Mouse (Mus musculus) thymus, postnatal 36 days (tissue): ENCODE results near the gene Mmp15.
A peak's percentile ranks its signal among the peaks of the same experiment; 100 is the strongest.

ENCODE experiments used
- DNase-seq, 2 experiments: peaks; one replicate each; pipeline ENCODE4 v3.0.0; 2022; ENCODE audit warnings: mixed read lengths in 2 of 2

Mmp15 gene

DNA sequence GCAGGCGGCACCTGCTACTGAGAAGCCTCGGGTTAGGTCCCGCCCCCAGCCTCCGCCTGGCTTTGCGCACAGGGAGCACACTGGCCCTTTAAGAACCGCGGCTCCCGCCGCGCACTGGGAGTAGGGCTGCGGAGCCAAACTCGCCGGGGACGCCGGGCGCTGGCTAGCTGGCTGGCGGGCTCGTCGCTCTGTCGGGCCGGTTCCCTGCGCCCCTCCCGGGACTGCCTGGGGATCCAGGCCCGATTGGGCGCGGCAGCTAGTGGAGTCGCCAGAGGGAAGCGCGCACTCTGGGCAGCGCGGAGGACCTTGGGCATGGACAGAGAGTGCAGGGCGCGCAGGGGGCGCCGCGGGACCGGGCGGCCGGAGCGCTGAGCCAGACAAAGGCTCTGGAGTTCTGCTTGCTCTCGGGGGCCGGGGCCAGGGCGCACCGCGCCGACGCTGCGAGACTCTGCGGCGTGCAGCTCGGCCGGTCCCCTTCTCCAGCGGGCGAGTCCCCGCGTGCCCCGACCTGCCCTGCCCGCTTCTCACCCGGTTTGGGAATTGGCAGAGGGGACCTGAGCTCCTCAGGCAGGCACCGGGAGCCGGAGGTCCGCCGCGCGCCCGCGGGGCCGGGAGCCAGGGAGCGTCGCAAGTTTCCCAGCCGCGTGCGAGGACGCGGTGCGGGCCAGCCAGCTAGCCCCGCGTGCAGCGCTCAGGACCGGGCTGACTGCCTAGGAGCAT, at the start of gene Mmp15:
TSS of gene Mmp15 (plus strand) at position 118 of the 720 bp plus-strand sequence.
- DNase-seq, result peak in 1 of 2 experiments; percentile 48

DNA sequence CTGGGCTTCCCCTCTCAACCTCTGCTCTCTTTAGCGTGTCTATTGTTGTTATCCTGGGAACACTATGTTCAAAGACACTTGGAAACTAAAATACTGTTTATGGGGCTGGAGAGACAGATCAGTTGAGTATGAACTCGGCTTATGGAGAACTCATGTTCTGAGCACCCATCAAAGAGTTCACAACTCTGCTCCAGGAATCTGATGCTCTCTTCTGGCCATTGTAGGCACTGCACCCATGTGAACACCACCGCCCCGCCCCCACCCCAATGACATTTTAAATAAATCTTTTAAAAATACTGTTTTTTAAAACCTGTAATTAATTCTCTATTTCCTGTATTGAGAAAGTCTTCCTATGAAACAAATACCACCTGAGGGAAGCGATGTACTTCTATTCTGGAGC, 49.7 kb upstream of the Mmp15 start:
- peak; percentile 28 to 40 for DNase-seq

DNA sequence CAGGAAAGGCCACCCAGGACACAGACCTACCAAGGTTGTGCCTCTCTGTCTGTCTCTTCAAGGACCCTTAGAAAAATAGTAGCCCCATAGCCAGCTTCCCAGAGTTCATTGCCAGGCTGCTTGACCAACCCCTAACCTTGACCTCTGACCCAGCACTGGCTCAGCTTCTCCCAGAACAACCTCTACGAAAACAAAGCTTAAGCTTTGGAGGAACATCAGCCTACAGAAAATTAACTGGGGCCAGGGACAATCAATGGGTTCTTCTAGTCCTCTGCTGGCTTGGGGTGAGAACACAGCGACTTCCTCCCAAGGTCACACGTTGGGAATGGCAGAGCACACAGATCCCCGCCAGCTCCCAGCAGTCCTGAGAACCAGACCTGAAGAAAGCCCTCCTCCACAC, 46.5 kb upstream of the Mmp15 start:
- DNase-seq, result no peak

DNA sequence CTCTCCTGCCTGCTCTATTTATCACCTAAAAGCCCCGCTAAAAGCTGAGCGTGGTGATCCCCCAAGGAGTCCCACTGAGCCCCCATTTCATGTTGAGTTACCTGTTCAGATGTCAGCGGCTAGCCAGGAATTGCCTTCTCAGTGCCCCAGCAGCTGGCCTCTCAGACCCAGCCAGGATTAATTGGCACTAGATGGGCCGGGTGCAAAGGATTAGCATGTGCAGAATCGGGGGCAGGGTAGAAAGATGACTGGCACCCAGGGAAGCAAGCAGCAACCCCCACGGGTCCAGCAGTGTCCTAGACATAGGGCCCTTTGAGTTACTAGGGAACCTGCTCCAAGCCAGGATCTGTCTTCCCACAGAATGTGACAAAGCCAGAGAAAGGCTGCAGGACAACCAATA, 45.6 kb upstream of the Mmp15 start, which contains the start of gene Cngb1:
TSS of gene Cngb1 (minus strand) at position 155 of the 400 bp plus-strand sequence.
- DNase-seq, result no peak

DNA sequence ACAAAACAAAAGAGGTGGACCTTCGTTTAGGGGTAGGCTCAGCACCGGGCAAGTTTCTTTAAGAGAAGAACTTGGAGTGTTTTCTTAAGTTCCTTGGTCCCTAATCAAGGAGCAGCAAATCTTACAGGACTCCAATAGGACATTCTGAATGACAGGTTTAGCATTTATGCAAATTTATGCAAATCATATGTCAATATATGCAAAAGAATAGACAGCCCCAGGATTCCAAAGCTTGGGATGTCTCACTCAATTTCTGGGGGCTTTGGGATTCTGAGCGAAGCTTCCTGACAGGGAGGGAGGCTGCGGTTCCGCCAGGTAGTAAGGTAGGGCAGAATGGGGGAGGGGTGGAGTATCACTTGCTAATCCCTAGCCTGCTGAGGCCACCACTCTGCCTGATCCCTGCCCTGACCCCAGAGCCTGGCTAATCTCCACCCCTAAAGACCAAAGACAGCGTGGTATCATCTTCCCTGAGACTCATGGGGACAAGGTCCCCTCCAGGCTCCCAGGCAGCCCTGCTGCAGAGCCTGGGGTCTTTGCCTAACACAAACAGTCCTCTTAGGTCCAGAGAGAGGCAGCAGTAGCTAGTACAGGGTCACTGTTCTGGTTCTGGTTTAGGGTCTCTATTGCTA, 41.6 kb upstream of the Mmp15 start, which contains the start of gene Tepp:
TSS of gene Tepp (plus strand) at position 225 of the 629 bp plus-strand sequence.
- no peak for DNase-seq

DNA sequence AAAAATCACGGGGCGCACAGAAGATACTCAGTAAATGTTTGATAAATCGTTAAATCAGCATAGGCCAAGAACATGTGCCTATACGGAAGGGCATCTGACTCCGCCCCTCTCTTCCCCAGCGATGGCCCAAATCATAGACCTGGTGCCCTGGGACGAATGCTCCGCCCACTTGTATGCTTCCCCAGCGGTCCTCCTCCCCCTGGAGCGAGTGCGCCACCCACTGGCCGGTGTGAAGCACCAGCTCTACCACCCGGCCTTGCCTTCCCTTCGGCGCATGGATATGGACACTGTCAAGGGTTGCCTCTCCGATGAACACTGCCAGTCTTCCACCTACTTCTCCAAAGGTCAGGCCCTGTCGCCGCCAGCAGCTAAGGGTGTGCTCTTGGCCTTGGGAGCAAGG, 39.2 kb upstream of the Mmp15 start:
- peak in 1 of 2 experiments; percentile 31 for DNase-seq

DNA sequence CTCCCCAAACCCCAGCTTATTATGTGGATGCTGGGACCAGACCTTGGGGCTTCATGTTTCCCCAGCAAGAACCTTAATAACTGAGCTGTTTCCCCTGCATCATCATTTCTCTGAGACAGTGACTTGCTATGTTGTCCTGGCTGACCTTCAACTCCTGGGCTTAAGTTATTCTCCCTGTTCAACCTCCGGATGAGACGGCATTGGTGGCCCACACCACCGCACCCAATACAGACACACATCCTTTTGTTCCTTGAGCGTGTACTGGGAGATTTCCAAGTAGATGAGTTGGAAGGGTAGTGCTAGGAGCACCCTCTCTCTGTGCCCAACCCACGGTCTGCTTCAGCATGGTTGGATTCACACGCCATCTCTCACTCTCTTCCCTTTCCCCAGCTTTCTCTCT, 38.2 kb upstream of the Mmp15 start:
- DNase-seq, result no peak

DNA sequence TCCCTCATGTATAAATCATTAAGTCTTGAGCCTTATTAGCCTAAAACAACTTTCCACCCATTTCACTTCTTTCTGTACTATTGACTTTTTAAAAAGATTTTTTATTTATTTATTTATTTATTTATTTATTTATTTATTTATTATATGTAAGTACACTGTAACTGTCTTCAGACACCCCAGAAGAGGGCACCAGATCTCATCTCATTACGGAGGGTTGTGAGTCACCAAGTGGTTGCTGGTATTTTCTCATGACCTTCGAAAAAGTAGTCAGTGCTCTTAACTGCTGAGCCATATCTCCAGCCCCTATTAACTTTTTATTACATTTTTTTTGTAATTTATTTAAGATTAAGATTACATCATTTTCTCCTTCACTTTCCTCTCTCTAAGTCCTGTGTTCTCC, 37.4 kb upstream of the Mmp15 start:
- no peak for DNase-seq

DNA sequence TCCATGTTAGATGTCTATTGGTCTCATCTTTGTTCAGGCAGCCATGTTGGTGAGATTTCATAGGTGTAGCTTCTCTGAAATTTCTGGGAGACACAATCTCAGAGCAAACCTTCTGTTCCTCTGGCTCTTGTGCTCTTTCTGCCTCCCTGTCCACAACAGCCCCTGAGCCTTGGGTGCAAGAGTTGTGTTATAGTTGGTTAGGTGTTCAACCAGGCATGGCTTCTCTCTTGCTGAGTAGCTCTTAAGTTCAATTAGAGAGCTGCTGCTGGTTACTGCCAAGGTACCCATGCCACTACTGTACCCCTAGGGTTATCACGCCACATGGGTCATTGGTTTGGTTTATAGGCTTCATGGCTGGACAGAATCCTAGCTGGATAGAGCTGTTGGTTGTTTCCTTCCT, 36.7 kb upstream of the Mmp15 start:
- no peak for DNase-seq

DNA sequence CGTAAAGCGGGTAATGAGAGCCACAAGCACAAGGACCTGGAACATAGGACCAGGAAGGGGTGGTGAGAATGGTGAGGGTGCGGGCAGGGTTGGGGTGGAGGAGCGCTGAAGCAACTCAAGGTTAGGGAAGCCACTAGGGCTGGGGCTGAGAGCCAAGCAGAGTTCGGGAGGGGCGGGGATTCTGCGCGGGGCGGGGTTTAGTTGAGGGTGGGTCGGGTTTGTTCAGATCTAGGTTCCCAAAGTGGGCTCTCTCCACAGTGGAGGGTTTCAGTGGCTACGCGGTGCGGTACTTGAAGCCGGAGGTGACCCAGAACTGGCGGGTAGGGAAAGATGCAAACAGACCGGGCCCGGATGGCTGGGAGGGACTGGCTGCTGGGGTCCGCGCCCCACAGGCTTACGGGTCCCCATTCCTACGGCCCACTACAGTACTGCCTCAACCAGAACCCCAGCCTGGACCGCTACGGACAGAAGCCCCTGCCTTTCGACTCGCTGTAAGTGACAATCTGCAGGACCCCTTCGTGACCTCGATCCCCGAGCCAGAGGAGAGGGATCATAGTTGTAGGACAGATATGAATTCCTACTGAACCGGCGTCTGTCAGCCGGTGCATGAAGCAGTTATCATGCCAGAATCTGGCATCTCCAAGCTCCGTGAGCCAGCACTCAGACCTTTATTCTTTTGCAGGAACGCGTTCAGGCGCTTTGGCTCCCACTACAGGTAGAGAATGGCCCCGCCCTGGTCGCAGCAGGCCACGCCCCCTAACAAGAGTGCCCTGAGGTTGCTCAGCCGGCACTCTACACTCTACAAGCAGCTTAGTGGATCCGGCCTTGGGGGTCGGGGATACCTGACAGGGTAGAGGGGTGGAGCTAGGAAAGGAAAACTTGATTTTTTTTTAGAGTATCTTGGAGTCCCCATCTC, 31.6 kb upstream of the Mmp15 start:
- peak; percentile 84 for DNase-seq

DNA sequence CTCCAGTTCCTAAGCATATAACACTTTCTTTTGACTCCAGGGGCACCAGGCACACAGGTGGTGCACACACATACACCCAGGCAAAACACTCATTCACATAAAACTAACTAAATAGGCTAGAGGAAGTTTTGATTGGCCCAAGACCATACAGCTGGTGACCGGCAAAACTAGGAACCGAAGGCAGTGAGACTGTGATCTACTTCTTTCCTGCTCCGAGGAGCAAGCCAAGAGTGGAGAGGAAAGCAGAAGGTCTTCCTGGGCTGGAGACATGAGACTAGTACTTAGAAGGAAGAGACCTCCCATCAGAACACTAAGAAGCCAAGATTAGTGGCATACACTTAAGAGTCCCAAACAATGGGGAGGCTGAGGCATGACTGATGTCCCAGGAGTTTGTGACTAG, 28.9 kb upstream of the Mmp15 start:
- no peak for DNase-seq

DNA sequence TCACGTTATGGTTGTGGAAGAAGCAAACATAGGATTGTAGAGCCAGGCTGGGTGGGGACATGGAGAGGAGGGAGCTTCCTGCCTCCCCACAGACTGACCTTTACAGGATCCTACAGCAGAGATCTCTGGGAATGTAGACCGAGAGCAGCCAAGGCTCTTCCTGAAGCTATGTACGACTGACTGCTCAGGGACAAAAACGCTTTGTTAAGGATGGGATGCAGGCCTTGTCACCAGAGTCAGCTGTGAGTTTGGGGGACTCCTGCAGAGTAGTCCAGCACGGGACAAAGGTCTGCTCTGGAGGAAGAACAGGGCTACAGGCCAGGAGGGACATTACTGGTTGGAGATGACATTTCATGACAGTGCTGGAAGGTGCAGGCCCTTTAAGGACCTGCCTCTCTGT, 27.4 kb upstream of the Mmp15 start:
- DNase-seq, result no peak

DNA sequence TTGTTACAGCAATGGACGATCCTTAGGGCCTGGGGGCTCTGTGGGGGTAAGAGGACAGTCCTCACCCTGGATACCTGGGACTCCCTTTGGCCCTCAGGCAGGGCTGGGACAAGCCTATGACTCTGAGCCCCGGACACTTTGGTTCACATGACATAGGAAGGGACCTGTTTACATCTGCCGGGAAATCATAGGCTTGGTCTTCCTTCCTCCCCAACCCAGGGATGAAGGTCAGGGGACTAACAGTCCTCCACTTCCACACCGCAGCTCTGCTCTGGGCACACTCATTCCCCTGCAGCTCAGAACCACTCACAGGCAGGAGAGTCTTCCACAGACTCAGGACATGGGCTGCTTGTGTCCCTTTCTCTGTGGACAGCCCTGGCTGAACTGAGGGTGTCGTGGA, 25.2 kb upstream of the Mmp15 start:
- DNase-seq, result no peak

DNA sequence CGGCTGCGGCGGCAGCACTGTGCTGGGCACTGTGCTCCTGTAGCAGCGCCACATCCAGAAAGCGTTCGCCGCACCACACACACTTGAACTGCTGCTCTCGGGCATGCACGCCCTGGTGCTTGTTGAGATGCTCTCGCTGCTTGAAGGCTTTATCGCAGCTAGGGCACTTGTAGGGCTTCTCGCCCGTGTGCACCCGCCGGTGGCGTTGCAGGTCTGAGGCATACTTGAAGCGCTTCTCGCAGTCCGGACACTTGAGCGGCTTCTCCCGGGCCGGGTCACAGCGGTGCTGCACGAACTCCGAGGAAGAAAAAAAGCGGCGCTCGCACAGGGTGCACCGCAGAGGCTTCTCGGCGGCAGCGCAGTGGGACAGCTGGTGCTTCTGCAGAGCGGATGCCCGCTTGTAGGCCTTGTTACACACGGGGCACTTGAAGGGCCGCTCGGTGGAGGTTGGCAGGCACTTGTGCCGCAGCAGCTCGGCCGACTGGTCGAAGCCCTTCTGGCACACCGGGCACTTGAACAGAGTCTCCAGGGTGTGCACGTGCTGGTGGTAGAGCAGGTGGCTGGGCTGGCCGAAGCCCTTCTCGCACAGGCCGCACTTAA, 24.1 kb upstream of the Mmp15 start:
- no peak for DNase-seq

DNA sequence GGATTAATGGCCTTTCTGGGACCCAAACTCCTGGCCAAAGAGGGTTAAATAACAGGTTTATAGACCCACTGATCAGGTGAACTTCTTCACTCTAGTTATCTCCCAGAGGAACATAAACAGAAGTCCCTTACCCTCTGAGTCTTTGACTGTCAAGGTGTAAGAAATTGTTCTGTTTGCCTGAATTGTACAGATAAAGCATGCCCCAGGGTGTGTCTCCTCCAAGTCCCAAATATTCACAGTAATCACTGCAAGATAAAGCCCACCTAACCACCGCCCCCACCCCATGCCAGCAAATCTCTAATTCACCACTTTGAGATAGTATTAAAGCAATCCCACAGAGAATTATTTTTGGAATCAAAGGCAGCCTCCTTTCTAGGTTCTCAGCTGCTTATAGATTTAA, 21.7 kb upstream of the Mmp15 start:
- no peak for DNase-seq

DNA sequence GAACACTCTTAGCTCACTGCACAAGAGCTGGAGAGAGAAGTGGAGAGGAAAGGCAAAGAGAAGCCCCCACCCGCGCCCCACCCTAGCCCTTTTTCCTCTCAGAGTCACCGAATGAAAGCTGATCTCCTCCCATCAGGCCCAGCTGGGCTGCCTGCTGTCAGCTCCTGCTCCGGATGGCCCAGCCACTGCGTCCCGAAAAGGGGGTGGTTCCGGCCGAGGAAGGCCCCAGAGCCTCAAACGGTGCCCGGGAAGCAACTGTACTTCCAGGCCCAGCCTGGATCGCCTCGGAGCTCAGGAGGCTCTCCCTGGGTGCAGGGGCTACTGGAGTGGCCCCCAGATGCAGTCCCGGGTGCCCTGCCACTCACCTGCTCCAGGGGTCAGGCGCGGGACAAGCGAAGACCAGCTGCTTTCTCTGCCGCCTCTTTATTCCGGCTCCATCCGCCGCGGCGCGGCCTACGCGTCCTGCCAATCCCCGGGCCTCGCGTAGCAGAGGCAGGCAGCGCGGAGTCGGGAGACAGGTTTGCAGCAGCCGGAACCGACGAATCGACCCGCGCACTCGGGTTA, 20.8 kb upstream of the Mmp15 start:
- no peak for DNase-seq

DNA sequence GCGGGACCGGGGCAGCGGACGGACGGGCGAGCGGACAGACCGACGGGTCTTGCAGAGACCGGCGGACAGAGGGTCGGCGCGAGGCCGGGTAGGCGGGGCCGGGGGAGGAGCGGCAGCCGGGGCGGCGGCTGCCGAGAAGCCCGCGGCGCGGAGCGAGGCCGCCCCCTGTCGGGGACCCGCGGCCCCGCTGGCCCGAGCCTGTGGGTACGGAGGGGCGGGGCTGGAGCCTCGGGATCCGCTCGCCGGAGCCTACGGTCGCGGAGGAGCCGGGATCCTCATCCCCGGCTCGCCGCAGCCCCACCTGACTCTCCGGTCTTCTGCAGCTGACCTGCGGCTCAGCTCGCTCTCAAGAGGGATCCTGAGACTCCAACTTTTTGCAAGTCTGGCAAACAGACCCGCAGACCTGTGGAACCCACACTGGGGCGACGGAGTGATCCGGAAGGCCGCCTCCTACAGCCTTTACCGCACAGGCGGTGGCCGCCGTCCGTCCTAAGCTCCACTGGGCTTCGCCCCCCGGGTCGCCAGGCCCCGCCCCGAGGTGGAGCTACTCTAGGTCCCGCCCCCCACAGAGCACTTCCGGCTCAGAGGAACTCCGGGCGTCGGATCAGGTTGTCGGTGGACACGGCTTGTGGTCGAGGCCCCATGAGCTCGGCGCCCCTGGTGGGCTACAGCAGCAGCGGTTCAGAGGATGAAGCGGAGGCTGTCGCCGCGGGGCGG, 20.2 kb upstream of the Mmp15 start, which contains the start of the genes Zfp319 and Usb1:
TSS of gene Zfp319 (minus strand) at position 231 of the 717 bp plus-strand sequence.
TSS of gene Usb1 (plus strand) at position 565 of the 717 bp plus-strand sequence.
- peak; percentile 95 for DNase-seq

DNA sequence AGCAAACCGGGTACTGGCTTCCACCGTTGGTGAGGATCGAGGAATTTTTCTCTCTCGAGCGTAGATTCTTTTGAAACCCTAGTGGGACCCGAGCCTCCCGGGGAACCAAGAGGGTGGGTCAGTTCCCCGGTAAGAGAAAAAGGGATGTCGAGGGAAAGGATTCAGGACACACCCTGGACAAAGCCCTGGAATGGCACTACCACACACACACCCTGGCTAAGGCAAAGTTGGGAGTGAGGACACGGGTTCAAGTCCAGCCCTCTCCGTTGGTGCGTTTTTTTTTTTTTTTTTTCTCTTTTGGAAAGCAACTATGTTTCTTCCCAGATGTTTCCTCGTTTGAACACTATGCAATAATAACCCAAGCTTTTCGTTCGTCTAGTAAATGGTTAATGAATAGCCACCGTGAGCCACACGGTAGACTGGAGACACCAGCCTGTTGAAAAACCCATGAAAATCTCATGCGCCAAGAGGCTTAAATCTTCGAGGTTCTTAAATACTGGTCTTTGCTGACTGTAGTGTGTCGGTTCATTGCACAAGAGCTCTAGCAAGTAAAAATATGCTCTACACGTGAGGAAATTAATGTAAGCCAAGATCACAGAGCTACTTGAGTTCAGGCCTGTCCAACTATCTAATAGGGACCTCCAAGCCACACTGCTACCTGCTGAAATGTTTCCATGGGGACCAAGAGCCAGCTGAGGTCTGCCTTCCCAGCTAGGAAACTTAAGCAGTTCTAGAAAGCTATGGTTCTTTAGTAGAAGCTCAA, 19.4 kb upstream of the Mmp15 start:
- DNase-seq, result no peak

DNA sequence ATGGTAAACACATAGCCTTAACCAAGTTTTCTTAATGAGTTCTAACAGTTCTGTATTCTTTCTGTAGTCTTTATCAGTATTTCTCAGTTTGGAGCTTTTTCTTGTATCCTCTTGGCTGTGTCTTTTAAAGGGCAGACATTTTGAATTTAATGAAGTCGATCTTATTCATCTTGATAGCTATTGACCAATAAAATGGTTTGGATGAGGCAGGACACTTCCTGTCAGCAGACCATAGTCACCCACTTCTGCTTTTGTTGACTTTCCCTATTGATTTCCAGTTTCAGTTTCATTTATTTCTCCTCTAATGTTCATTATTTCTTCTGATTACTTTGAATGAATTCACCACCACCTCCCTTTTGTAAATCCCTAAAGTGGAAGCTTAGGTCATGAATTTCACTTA, 16.4 kb upstream of the Mmp15 start:
- DNase-seq, result no peak

DNA sequence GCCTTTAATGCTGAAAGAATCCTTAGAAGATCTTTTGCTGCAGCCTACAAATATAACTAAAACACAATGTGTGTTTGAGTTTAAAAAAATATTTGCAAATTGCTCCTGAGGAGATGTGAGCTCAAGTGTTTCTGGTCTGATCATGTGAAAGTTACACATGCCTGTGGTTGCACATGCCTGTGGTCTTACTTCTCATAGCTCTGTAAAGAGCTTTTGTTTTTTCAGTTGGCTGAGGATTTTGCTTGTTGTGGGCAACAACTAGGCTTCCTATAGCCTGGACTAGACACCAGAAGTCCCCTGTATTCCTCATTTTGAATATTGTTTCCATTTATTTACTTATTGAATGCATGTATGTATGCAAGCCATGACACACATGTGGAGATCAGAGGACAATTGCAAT, 15.7 kb upstream of the Mmp15 start:
- DNase-seq, result no peak

DNA sequence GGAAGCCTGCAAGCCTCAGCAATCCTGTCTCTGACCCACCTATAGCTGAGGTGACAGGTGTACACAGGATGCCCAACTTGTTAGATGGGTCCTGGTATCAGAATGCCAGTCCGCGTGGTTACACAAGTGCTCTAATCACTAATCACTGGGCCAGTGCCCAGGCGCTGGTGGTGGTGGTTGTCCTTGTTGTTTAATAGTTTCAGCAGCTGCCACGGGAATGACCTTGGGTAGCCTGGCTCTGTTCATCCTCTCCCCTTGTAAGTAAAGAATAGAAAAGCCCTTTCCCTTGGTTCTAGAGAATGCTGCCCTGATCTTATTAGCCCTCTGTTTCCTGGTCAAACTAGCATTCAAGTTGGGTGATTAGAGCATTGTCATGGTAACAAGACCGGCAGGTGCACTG, 10.3 kb upstream of the Mmp15 start:
- DNase-seq, result no peak
